Mouse (Mus musculus) forebrain, embryonic 14.5 days (tissue): ENCODE results near the gene Pold4. TPM values are rescaled to one million over a fixed set of nuclear protein-coding genes. Genes with fewer than 3 reads are reported as not detected.
"Not testable (repeated sequence)": the region's sequence is repeated elsewhere in the genome, so short reads cannot be mapped to it uniquely, and the experiment has no call there.

ENCODE experiments used
- ATAC-seq: fragments of 200-750 bp; cut with Nextera tagmentation; 2 replicates; pipeline ENCODE4 v1.8.0; 2017; ENCODE audit warnings: mild to moderate bottlenecking, moderate library complexity
- DNase-seq: peaks from one replicate; pipeline ENCODE4 v3.0.0-alpha.2; 2015; ENCODE audit warnings: low spot score
- H3K27ac ChIP-seq: fragments of 300-500 bp; sonication (generic); 2 replicates; pipeline ENCODE4 v1.5.1; 2014; ENCODE audit warnings: low read depth, mild to moderate bottlenecking, control low read depth, low read length, moderate library complexity
- H3K27me3 ChIP-seq: fragments of 300-500 bp; sonication (generic); replicated peaks from 2 replicates; pipeline ENCODE4 v1.6.1; 2014; ENCODE audit warnings: low read length, control low read depth, mixed read lengths; ENCODE audit not compliant: control insufficient read depth, insufficient read depth
- H3K36me3 ChIP-seq: fragments of 300-500 bp; sonication (generic); 2 replicates; pipeline ENCODE4 v1.6.1; 2014; ENCODE audit warnings: low read length, control low read depth; ENCODE audit not compliant: control insufficient read depth, insufficient read depth
- H3K4me1 ChIP-seq: fragments of 300-500 bp; sonication (generic); 2 replicates; pipeline ENCODE4 v1.6.1; 2014; ENCODE audit warnings: antibody characterized with exemption, low read length, control low read depth; ENCODE audit not compliant: control insufficient read depth, insufficient read depth
- H3K4me2 ChIP-seq: fragments of 300-500 bp; sonication (generic); 2 replicates; pipeline ENCODE4 v1.6.1; 2014; ENCODE audit warnings: mild to moderate bottlenecking, control low read depth, low read length
- H3K4me3 ChIP-seq: fragments of 300-500 bp; sonication (generic); 2 replicates; pipeline ENCODE4 v1.5.1; 2014; ENCODE audit warnings: low read depth, low read length, control low read depth
- H3K9ac ChIP-seq: fragments of 300-500 bp; sonication (generic); 2 replicates; pipeline ENCODE4 v1.6.1; 2014; ENCODE audit warnings: mild to moderate bottlenecking, low read length, control low read depth, moderate library complexity
- H3K9me3 ChIP-seq: fragments of 300-500 bp; sonication (generic); replicated peaks from 2 replicates; pipeline ENCODE4 v1.6.1; 2016; ENCODE audit warnings: low read length, control low read depth, mixed read lengths; ENCODE audit not compliant: control insufficient read depth
- WGBS: fragments of 180-500 bp; shearing (Covaris S2); extraction: QIAGEN DNeasy Blood & Tissue Kit; methylation state at CpG from one replicate; pipeline ENCODE4 v1.1.7; 2014; 5-methylcytosine and 5-hydroxymethylcytosine counted together
- polyA plus RNA-seq: library from polyadenylated mRNA; unstranded; fragments of >200 nt; fragmentation: Nextera tagmentation; extraction: Ambion mirVana; gene quantifications from 2 replicates; pipeline ENCODE4 v1.2.1, GENCODE M21; 2014

The Pold4 gene
- polyA plus RNA-seq, 1 experiment from 2014 or later, result 19.0 TPM

DNA sequence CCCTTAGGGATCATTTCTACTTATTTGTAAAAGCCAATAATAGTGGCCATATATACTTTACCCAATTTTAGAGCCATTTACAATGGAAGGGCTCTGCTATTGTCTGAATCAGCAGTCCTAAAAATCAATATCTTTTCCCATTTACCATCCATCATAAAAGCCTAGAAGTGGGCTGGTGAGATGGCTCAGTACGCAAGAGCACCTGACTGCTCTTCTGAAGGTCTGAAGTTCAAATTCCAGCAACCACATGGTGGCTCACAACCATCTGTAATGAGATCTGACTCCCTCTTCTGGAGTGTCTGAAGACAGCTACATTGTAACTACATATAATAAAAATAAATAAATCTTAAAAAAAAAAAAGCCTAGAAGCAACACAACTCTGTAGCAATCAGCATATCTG lies 17.0 kb downstream of the Pold4 start:
- H3K27ac ChIP-seq, H3K4me1 ChIP-seq, H3K4me3 ChIP-seq, H3K27me3 ChIP-seq, H3K4me2 ChIP-seq, DNase-seq, H3K36me3 ChIP-seq, ATAC-seq, H3K9me3 ChIP-seq, H3K9ac ChIP-seq: not testable (repeated sequence)
- WGBS, result 88% methylated on average over 1 of the region's 1 CpGs

DNA sequence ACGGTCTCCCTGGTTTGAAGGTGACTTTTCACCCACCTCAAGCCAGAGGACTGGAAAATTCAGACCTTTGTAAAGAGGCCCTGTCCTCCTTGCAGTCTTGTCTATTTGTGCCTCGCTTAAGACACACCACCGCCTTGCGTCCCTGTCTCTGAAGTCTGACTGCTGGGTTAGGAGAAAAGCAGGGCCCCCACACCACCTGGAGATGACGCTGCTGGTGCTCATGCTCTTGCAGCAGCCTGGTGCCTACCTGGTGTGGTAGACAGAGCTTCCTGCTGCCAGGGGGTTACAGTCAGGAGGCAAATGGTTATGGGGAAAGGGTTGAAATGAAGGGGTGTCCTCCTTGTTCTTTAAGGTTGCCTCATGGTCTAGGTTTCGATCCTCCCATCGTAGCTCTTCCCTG lies 22.5 kb downstream of the Pold4 start:
- no peak overlapping the region for H3K9ac ChIP-seq
- no peak overlapping the region for H3K4me3 ChIP-seq
- no peak for DNase-seq
- H3K4me1 ChIP-seq, result no peaks in the 10 kb centered on the region
- no peaks in the 10 kb centered on the region for H3K9me3 ChIP-seq
- H3K4me2 ChIP-seq, result no peak overlapping the region
- no peak overlapping the region for H3K27ac ChIP-seq
- ATAC-seq, result no peak
- no peaks in the 10 kb centered on the region for H3K36me3 ChIP-seq
- H3K27me3 ChIP-seq, result no peaks in the 10 kb centered on the region
- WGBS, result 92% methylated on average over 7 of the region's 7 CpGs

DNA sequence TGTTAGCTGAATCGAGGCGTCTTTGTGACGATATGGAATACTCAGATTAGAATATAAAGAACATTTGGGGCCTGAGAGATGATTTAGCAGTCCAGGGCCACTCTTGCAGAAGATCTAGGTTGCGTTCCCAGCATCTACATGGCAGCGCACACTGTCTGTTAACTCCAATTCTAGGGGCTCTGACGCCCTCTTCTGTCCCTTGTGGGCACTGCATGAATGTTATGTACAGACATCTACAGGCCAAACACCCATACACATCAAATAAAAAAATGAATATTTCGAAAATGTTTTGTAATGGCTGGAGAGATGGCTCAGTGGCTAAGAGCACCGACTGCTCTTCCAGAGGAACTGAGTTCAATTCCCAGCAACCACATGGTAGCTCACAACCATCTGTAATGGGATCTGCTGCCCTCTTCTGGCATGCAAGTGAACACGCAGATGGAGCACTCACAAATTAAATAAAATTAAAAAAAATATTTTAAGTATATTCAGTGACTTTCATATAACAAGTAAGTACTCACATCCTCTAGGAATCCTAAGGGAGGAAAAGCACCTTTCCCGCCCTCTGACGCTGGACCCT lies 24.0 kb downstream of the Pold4 start:
- no peaks in the 10 kb centered on the region for H3K27me3 ChIP-seq
- H3K9ac ChIP-seq, result no peak overlapping the region
- no peak overlapping the region for H3K4me2 ChIP-seq
- ATAC-seq (no peak), DNase-seq (no peak)
- no peak overlapping the region for H3K4me3 ChIP-seq
- H3K9me3 ChIP-seq, result no peaks in the 10 kb centered on the region
- no peaks in the 10 kb centered on the region for H3K36me3 ChIP-seq
- 73% methylated on average over 11 of the region's 11 CpGs for WGBS
- H3K27ac ChIP-seq, result no peak overlapping the region
- no peaks in the 10 kb centered on the region for H3K4me1 ChIP-seq

DNA sequence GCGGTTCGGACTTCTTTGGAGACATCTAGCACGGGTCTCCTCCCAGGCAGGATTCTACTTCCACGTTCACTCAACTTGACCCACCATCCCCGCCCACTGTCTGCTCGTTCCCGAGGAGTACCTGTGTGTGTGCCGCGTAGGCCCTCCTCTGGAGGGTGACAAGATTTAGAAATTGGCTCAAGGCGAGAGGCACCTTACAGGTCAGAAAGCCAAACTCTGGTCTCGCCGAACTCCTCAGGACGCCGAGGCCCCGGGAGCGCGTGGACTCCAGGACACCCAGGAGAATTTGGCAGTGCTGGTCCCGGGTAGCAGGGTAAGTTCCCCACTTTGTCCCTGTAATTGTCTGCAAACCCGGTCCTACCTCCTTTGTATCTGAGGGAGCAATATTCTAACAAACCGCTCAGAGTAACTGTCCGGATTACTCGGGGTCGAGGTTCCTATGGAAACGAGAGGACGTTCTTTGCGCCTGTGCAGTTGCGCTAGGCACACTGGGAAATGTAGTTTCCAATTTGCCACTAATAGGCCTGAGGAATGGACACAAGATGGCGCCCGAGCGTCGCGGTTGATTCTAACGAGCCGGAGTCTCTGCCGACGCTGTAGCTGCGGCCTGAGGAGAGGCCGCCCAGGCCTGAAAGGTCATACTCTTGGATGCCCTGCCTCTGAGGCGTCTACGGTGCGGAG lies 25.7 kb downstream of the Pold4 start:
- peak; percentile 95 for ATAC-seq
- under 1% methylated on average over 41 of the region's 41 CpGs for WGBS
- DNase-seq, result peak; percentile 98
- H3K9me3 ChIP-seq, result no peaks in the 10 kb centered on the region
- peak overlapping the region; percentile 91 for H3K4me2 ChIP-seq
- no peaks in the 10 kb centered on the region for H3K4me1 ChIP-seq
- no peaks in the 10 kb centered on the region for H3K27me3 ChIP-seq
- peak overlapping the region; percentile 60 for H3K4me3 ChIP-seq
- peak overlapping the region; percentile 71 for H3K9ac ChIP-seq
- no peaks in the 10 kb centered on the region for H3K36me3 ChIP-seq
- H3K27ac ChIP-seq, result no peak overlapping the region

DNA sequence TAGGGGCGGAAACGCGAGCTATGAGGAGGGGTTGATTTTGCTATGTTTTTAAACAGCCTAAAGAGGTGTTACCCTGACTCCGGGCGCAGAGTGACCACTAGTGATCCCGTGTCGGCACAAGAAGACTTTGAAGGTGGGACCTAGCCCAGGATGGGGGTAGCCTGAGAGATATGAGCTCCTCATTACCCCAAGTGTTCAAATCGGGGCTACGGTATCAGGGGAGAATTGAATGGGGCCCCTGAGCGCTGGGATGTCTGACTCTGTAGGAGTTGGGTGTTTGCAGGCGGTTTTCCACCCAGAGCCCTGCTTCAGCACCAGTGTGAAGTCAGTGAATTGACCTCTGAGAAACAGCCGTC lies 26.2 kb downstream of the Pold4 start:
- no peak overlapping the region for H3K27ac ChIP-seq
- no peaks in the 10 kb centered on the region for H3K9me3 ChIP-seq
- peak overlapping the region; percentile 71 for H3K9ac ChIP-seq
- DNase-seq (no peak), ATAC-seq (no peak; the same call in 1 of the 2 replicates)
- no peaks in the 10 kb centered on the region for H3K27me3 ChIP-seq
- WGBS, result 20% methylated on average over 12 of the region's 12 CpGs
- H3K36me3 ChIP-seq, result no peaks in the 10 kb centered on the region
- peak overlapping the region; percentile 91 for H3K4me2 ChIP-seq
- H3K4me3 ChIP-seq, result peak overlapping the region; percentile 60
- no peaks in the 10 kb centered on the region for H3K4me1 ChIP-seq

GRCm38 (mm10) chr19:4261038-4261698 lies 29.5 kb downstream of the Pold4 start:
- Histone ChIP-seq H3K36me3 (no peaks in the 10 kb centered on the region), H3K4me2 (no peak overlapping the region), H3K4me1 (no peaks in the 10 kb centered on the region), H3K27ac (no peak overlapping the region), H3K9ac (no peak overlapping the region), H3K9me3 (no peaks in the 10 kb centered on the region), H3K27me3 (no peaks in the 10 kb centered on the region), H3K4me3 (no peak overlapping the region)
- 60% methylated on average over 8 of the region's 8 CpGs for WGBS
- ATAC-seq, result no peak
- no peak for DNase-seq

GRCm38 (mm10) chr19:4262756-4263155 lies 31.1 kb downstream of the Pold4 start:
- Histone ChIP-seq H3K36me3 (no peaks in the 10 kb centered on the region), H3K4me1 (no peaks in the 10 kb centered on the region), H3K27ac (no peak overlapping the region), H3K4me2 (no peak overlapping the region), H3K9ac (no peak overlapping the region), H3K27me3 (0 out of 2 replicates have a peak, but pooled peaks cover 3% of the 10 kb centered on the region), H3K4me3 (no peak overlapping the region), H3K9me3 (no peaks in the 10 kb centered on the region)
- DNase-seq (no peak), ATAC-seq (no peak)
- 71% methylated on average over 6 of the region's 6 CpGs for WGBS

DNA sequence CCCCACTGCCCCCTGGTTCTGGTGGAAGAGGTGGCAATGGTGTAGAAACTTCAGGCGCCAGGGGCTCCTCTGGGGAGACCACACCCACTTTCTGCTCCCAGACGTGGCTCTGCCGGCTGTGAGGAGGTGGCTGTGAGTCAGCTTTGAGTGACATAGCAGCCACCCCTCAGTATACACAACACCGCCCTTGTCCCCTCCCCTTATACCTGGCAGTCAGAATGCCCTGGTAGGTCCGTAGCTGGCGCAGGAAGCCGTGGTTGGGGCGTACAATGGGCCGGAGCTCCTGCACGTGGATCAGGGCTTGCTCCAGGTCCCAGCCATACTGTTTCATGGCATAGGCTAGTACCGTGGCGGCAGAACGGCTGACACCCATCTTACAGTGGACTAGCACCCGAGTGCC lies 32.0 kb downstream of the Pold4 start:
- 66% methylated on average over 14 of the region's 14 CpGs for WGBS
- DNase-seq, result no peak
- H3K4me1 ChIP-seq, result no peaks in the 10 kb centered on the region
- no peaks in the 10 kb centered on the region for H3K36me3 ChIP-seq
- H3K4me3 ChIP-seq, result no peak overlapping the region
- H3K27ac ChIP-seq, result no peak overlapping the region
- H3K4me2 ChIP-seq, result no peak overlapping the region
- no peak for ATAC-seq
- no peaks in the 10 kb centered on the region for H3K9me3 ChIP-seq
- H3K9ac ChIP-seq, result no peak overlapping the region
- 0 out of 2 replicates have a peak, but pooled peaks cover 6% of the 10 kb centered on the region for H3K27me3 ChIP-seq
